ENCODE assay signal across 30 mouse cellular contexts in the genomic region with DNA sequence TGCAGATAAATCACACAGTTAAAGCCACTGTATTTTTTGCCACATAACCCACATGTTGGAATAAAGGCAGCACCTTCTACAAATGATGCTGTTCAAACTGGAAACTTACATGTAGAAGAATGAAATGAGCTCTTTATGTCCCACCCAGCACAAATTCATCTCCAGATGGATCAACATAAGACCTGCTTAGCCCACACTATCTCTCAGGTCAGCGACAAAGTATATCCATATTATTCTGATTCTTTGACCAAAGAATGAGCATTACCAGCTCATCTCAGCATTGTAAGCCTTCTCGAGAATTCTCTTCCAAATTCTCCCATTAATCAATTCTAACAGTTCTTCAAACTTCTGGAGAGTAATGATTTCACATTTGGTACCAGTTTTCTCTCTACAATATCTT. TPM values are rescaled to one million over a fixed set of nuclear protein-coding genes. Genes with fewer than 3 reads are reported as not detected.
A peak's percentile ranks its signal among the peaks of the same experiment; 100 is the strongest.
DNase-seq lines count a peak whose midpoint lies in the region; ATAC-seq lines count a peak whose summit lies in the region.
"Had no signal": no experiment of that assay in that cellular context is flagged by ENCODE, and none has a peak within 500 bp of the region (broad histone marks: within the 10 kb centered on the region; RNA-seq: fewer than 3 reads in every experiment).

No protein-coding gene starts in this region.

- H3K9me3 ChIP-seq in midbrain, embryonic 11.5 days (ENCODE audit: control insufficient read depth, low read length), result peaks cover 28% of the 10 kb centered on the region
- peaks cover 29% of the 10 kb centered on the region for H3K9me3 ChIP-seq in midbrain, embryonic 13.5 days
- H3K9me3 ChIP-seq in kidney, embryonic 15.5 days (replicated peaks), result peaks cover 25% of the 10 kb centered on the region

- no peaks in the 10 kb centered on the region for H3K36me3 ChIP-seq in midbrain, embryonic 11.5 days (ENCODE audit: control insufficient read depth, insufficient read depth, low read length)
- H3K36me3 ChIP-seq in midbrain, embryonic 13.5 days, result no peaks in the 10 kb centered on the region
- no peaks in the 10 kb centered on the region for H3K36me3 ChIP-seq in kidney, embryonic 15.5 days
- H3K36me3 ChIP-seq: embryonic facial prominence, embryonic 12.5 days; forebrain, embryonic 10.5 days; heart, embryonic 13.5 days; hindbrain, embryonic 10.5 days; hindbrain, embryonic 13.5 days; intestine, embryonic 15.5 days had no signal

- H3K27me3 ChIP-seq in midbrain, embryonic 11.5 days (ENCODE audit: control insufficient read depth, insufficient read depth, low read length), result no peaks in the 10 kb centered on the region
- H3K27me3 ChIP-seq in midbrain, embryonic 13.5 days, result no peaks in the 10 kb centered on the region
- no peaks in the 10 kb centered on the region for H3K27me3 ChIP-seq in kidney, embryonic 15.5 days
- H3K27me3 ChIP-seq: embryonic facial prominence, embryonic 12.5 days; forebrain, embryonic 13.5 days; heart, embryonic 13.5 days; hindbrain, embryonic 13.5 days; intestine, embryonic 15.5 days had no signal

- no peak overlapping the region for H3K27ac ChIP-seq in midbrain, embryonic 11.5 days (ENCODE audit: low read depth, low read length)
- H3K27ac ChIP-seq in midbrain, embryonic 13.5 days, result no peak overlapping the region
- no peak overlapping the region for H3K27ac ChIP-seq in kidney, embryonic 15.5 days
- H3K27ac ChIP-seq: embryonic facial prominence, embryonic 12.5 days; forebrain, embryonic 10.5 days; forebrain, embryonic 13.5 days; gastrocnemius, adult 2 months; heart, embryonic 13.5 days; hindbrain, embryonic 10.5 days; hindbrain, embryonic 13.5 days; intestine, embryonic 15.5 days had no signal

- no peaks in the 10 kb centered on the region for H3K4me1 ChIP-seq in midbrain, embryonic 11.5 days (ENCODE audit: control insufficient read depth, insufficient read depth, low read length)
- H3K4me1 ChIP-seq in midbrain, embryonic 13.5 days (replicated peaks), result no peaks in the 10 kb centered on the region
- H3K4me1 ChIP-seq in kidney, embryonic 15.5 days, result no peaks in the 10 kb centered on the region
- H3K4me1 ChIP-seq: embryonic facial prominence, embryonic 12.5 days; forebrain, embryonic 10.5 days; forebrain, embryonic 13.5 days; heart, embryonic 13.5 days; hindbrain, embryonic 10.5 days; hindbrain, embryonic 13.5 days; intestine, embryonic 15.5 days had no signal

- DNase-seq in heart, adult 11 months, result peak; percentile 4
- DNase-seq in heart, postnatal 10 days, result no peak
- peak; percentile 80 for DNase-seq in midbrain, embryonic 11.5 days (ENCODE audit: low spot score, missing footprints)
- DNase-seq in skeletal muscle tissue, adult 2 months (ENCODE audit: low read depth, low spot score), result peak; percentile 3
- peak; percentile 15 for DNase-seq in yolk sac, embryonic 10.5 days (ENCODE audit: low spot score)
- DNase-seq in adrenal gland, postnatal 4 days (ENCODE audit: low spot score in 2 of 2), result no peak
- DNase-seq: adrenal gland, adult 8-10 months; adrenal gland, postnatal 25 days; cerebellum, adult 18-20 months; cerebellum, adult 9-10 months; cerebellum, postnatal 14 days; gastrocnemius, adult 2 months; gastrocnemius, postnatal 14 days had no signal

- ATAC-seq in midbrain, embryonic 11.5 days (ENCODE audit: low FRiP score), result no peak
- no peak for ATAC-seq in midbrain, embryonic 13.5 days
- no peak for ATAC-seq in kidney, embryonic 15.5 days (replicated peaks; ENCODE audit: low FRiP score)
- ATAC-seq: activated CD4-positive, CD25-positive, alpha-beta regulatory T cell, adult 4 months; forebrain, embryonic 13.5 days; forebrain, embryonic 16.5 days; hindbrain, embryonic 16.5 days; intestine, embryonic 15.5 days had no signal

- intact Hi-C loops in heart, postnatal 10 days (cut with DNase I), result no loop called here

- no peak overlapping the region for H3K4me3 ChIP-seq in midbrain, embryonic 11.5 days (ENCODE audit: low read depth, low read length)
- no peak overlapping the region for H3K4me3 ChIP-seq in midbrain, embryonic 13.5 days (replicated peaks)
- H3K4me3 ChIP-seq in kidney, embryonic 15.5 days (replicated peaks), result no peak overlapping the region
- H3K4me3 ChIP-seq: embryonic facial prominence, embryonic 12.5 days; forebrain, embryonic 10.5 days; forebrain, embryonic 13.5 days; gastrocnemius, adult 2 months; heart, embryonic 13.5 days; hindbrain, embryonic 10.5 days; hindbrain, embryonic 13.5 days; intestine, embryonic 15.5 days had no signal

- no peak overlapping the region for H3K9ac ChIP-seq in midbrain, embryonic 11.5 days (ENCODE audit: low read length)
- H3K9ac ChIP-seq in midbrain, embryonic 13.5 days (replicated peaks), result no peak overlapping the region
- H3K9ac ChIP-seq in kidney, embryonic 15.5 days, result no peak overlapping the region
- H3K9ac ChIP-seq: embryonic facial prominence, embryonic 12.5 days; forebrain, embryonic 13.5 days; heart, embryonic 13.5 days; hindbrain, embryonic 13.5 days; intestine, embryonic 15.5 days had no signal

- H3K4me2 ChIP-seq in midbrain, embryonic 11.5 days, result no peak overlapping the region
- H3K4me2 ChIP-seq in midbrain, embryonic 13.5 days (replicated peaks), result no peak overlapping the region
- no peak overlapping the region for H3K4me2 ChIP-seq in kidney, embryonic 15.5 days
- H3K4me2 ChIP-seq: embryonic facial prominence, embryonic 12.5 days; forebrain, embryonic 13.5 days; heart, embryonic 13.5 days; hindbrain, embryonic 13.5 days; intestine, embryonic 15.5 days had no signal

- 54% methylated on average over 2 of the region's 2 CpGs for WGBS in midbrain, embryonic 11.5 days
- 54% methylated on average over 2 of the region's 2 CpGs for WGBS in midbrain, embryonic 13.5 days
- 57% methylated on average over 2 of the region's 2 CpGs for WGBS in kidney, embryonic 15.5 days

RNA-seq across cellular contexts. Expression of a gene that starts 4.6 kb away (rescaled TPM):
- under 1 TPM in 1 of 2 experiments, not detected in 1; 0.10 TPM for total RNA-seq in heart, postnatal 10 days (2021)
- polyA plus RNA-seq in midbrain, embryonic 11.5 days (2014; fragmentation: Nextera tagmentation; extraction: Ambion mirVana), result 1.6 and 1.7 TPM in 2 replicates
- polyA plus RNA-seq in midbrain, embryonic 13.5 days (2015; fragmentation: Nextera tagmentation; extraction: Ambion mirVana), result 0.68 and 1.0 TPM in 2 replicates
- under 1 TPM; 0.20 to 0.42 TPM for total RNA-seq in adrenal gland, postnatal 4 days (2021)
- polyA plus RNA-seq in kidney, embryonic 15.5 days (2015; fragmentation: Nextera tagmentation; extraction: Ambion mirVana), result 1.3 and 1.8 TPM in 2 replicates
- total RNA-seq: gastrocnemius, adult 2 months; gastrocnemius, postnatal 14 days; heart, adult 18-20 months had no signal

RNA-seq across cellular contexts. Expression of a gene that starts 10.5 kb away (rescaled TPM):
- not detected for total RNA-seq in heart, postnatal 10 days (2021)
- not detected in 2 replicates for polyA plus RNA-seq in midbrain, embryonic 11.5 days (2014; fragmentation: Nextera tagmentation; extraction: Ambion mirVana)
- not detected in 2 replicates for polyA plus RNA-seq in midbrain, embryonic 13.5 days (2015; fragmentation: Nextera tagmentation; extraction: Ambion mirVana)
- 10 to 100 TPM in 1 of 2 experiments, 1 to 10 TPM in 1; 1.5 to 43.6 TPM for total RNA-seq in adrenal gland, postnatal 4 days (2021)
- 1.2 and 1.8 TPM in 2 replicates for polyA plus RNA-seq in kidney, embryonic 15.5 days (2015; fragmentation: Nextera tagmentation; extraction: Ambion mirVana)
- total RNA-seq: ES-E14; gastrocnemius, adult 2 months; heart, postnatal 25 days had no signal
- polyA plus RNA-seq: activated CD4-positive, CD25-positive, alpha-beta regulatory T cell, adult 4 months; embryonic facial prominence, embryonic 12.5 days; forebrain, embryonic 13.5 days; forebrain, embryonic 16.5 days; heart, embryonic 13.5 days; hindbrain, embryonic 10.5 days; hindbrain, embryonic 13.5 days; hindbrain, embryonic 16.5 days had no signal

RNA-seq across cellular contexts. Expression of a gene that starts 16.6 kb away (rescaled TPM):
- total RNA-seq in heart, postnatal 10 days (2021), result 1 to 10 TPM in 1 of 2 experiments, under 1 TPM in 1; 0.84 to 1.1 TPM
- polyA plus RNA-seq in midbrain, embryonic 11.5 days (2014; fragmentation: Nextera tagmentation; extraction: Ambion mirVana), result 13.4 and 15.4 TPM in 2 replicates
- polyA plus RNA-seq in midbrain, embryonic 13.5 days (2015; fragmentation: Nextera tagmentation; extraction: Ambion mirVana), result 13.9 and 16.2 TPM in 2 replicates
- 1 to 10 TPM; 3.3 to 4.2 TPM for total RNA-seq in adrenal gland, postnatal 4 days (2021)
- 10.7 TPM in 2 replicates for polyA plus RNA-seq in kidney, embryonic 15.5 days (2015; fragmentation: Nextera tagmentation; extraction: Ambion mirVana)
- total RNA-seq: gastrocnemius, adult 2 months had no signal

RNA-seq across cellular contexts. Expression of a gene that starts 21.8 kb away (rescaled TPM):
- total RNA-seq in heart, postnatal 10 days (2021), result not detected
- not detected in 2 replicates for polyA plus RNA-seq in midbrain, embryonic 11.5 days (2014; fragmentation: Nextera tagmentation; extraction: Ambion mirVana)
- 0.09 TPM in 1 of 2 replicates, not detected in the other for polyA plus RNA-seq in midbrain, embryonic 13.5 days (2015; fragmentation: Nextera tagmentation; extraction: Ambion mirVana)
- total RNA-seq in adrenal gland, postnatal 4 days (2021), result 10 to 100 TPM in 1 of 2 experiments, 1 to 10 TPM in 1; 1.0 to 31.4 TPM
- polyA plus RNA-seq in kidney, embryonic 15.5 days (2015; fragmentation: Nextera tagmentation; extraction: Ambion mirVana), result 27.5 and 28.9 TPM in 2 replicates
- total RNA-seq: ES-E14; gastrocnemius, adult 2 months; gastrocnemius, postnatal 14 days; gastrocnemius, postnatal 4 days; heart, adult 18-20 months; heart, postnatal 25 days had no signal
- polyA plus RNA-seq: activated CD4-positive, CD25-positive, alpha-beta regulatory T cell, adult 4 months; embryonic facial prominence, embryonic 12.5 days; forebrain, embryonic 13.5 days; forebrain, embryonic 16.5 days; heart, embryonic 13.5 days; heart, embryonic 16.5 days; hindbrain, embryonic 10.5 days; hindbrain, embryonic 13.5 days; hindbrain, embryonic 16.5 days had no signal

RNA-seq across cellular contexts. Expression of a gene that starts 55.2 kb away (rescaled TPM):
- 10 to 100 TPM; 43.5 to 44.5 TPM for total RNA-seq in heart, postnatal 10 days (2021)
- polyA plus RNA-seq in midbrain, embryonic 11.5 days (2014; fragmentation: Nextera tagmentation; extraction: Ambion mirVana), result 135 TPM in 2 replicates
- 107 and 110 TPM in 2 replicates for polyA plus RNA-seq in midbrain, embryonic 13.5 days (2015; fragmentation: Nextera tagmentation; extraction: Ambion mirVana)
- total RNA-seq in adrenal gland, postnatal 4 days (2021), result 100 to 1,000 TPM; 124 to 130 TPM
- 162 and 175 TPM in 2 replicates for polyA plus RNA-seq in kidney, embryonic 15.5 days (2015; fragmentation: Nextera tagmentation; extraction: Ambion mirVana)

Comparison
In these comparisons a context has a peak if more than half of its experiments do, and no peak if none do; other contexts are left out.
1. DNase-seq: peak in heart, adult 11 months (single experiment), midbrain, embryonic 11.5 days (single experiment), skeletal muscle tissue, adult 2 months (single experiment) and yolk sac, embryonic 10.5 days (single experiment); none in heart, postnatal 10 days (0 of 2) and adrenal gland, postnatal 4 days (0 of 2).